Mouse (Mus musculus) kidney, adult 2 months (tissue): ENCODE measurements around the gene Cryga. TPM values are rescaled to one million over a fixed set of nuclear protein-coding genes. Genes with fewer than 3 reads are reported as not detected.

ENCODE experiments used
- DNase-seq: peaks from one replicate; pipeline ENCODE4 v3.0.0; 2021
- H3K27ac ChIP-seq: fragments of 200-500 bp; 2 replicates; pipeline ENCODE4 v1.5.1; 2012; ENCODE audit warnings: low read depth, low read length, control low read depth, inconsistent platforms; ENCODE audit not compliant: insufficient read depth
- H3K27me3 ChIP-seq: fragments of 200-500 bp; replicated peaks from 2 replicates; pipeline ENCODE4 v1.6.1; 2012; ENCODE audit warnings: mild to moderate bottlenecking, moderate library complexity, low read length, inconsistent platforms; ENCODE audit not compliant: control insufficient read depth, insufficient read depth
- H3K36me3 ChIP-seq: fragments of 200-500 bp; 2 replicates; pipeline ENCODE4 v1.6.1; 2012; ENCODE audit warnings: mild to moderate bottlenecking, moderate library complexity, low read length, inconsistent platforms; ENCODE audit not compliant: control insufficient read depth, insufficient read depth
- H3K4me1 ChIP-seq: fragments of 200-500 bp; 2 replicates; pipeline ENCODE4 v1.6.1; 2011; ENCODE audit warnings: low read length; ENCODE audit not compliant: control insufficient read depth, insufficient read depth
- H3K4me3 ChIP-seq: fragments of 200-500 bp; 2 replicates; pipeline ENCODE4 v1.5.1; 2011; ENCODE audit warnings: mild to moderate bottlenecking, low read depth, low read length, control low read depth; ENCODE audit not compliant: insufficient read depth
- CTCF ChIP-seq: fragments of 200-500 bp; conservative IDR thresholded peaks from 2 replicates; pipeline ENCODE4 v1.5.1; 2011; ENCODE audit warnings: low read depth, mild to moderate bottlenecking, control low read depth, low read length, moderate library complexity, mixed read lengths; ENCODE audit not compliant: insufficient read depth, insufficient read length
- POLR2A ChIP-seq: fragments of 200-500 bp; IDR thresholded peaks from one replicate; pipeline ENCODE4 v1.6.1; 2011; ENCODE audit warnings: low read depth, low read length, control low read depth
- WGBS: fragments of 180-500 bp; shearing (Covaris S2); methylation state at CpG from one replicate; pipeline ENCODE4 v1.1.7; 2018; 5-methylcytosine and 5-hydroxymethylcytosine counted together
- polyA plus RNA-seq: library from polyadenylated mRNA; depleted of rRNA; stranded (reverse); fragments of >200 nt; gene quantifications from 2 replicates; pipeline ENCODE4 v1.2.3, GENCODE M21; 2012; rRNA removed

Gene Cryga
- polyA plus RNA-seq = 5.9 and 6.4 TPM in 2 replicates

- no peak for DNase-seq
- H3K4me3 ChIP-seq = no peak within 1 kb of the TSS
- WGBS = 92% methylated on average over 11 of the region's 11 CpGs
- no peaks in the 10 kb centered on the region for H3K27me3 ChIP-seq
- TF ChIP-seq POLR2A (no peak), CTCF (no peak)
- no peaks in the 10 kb centered on the region for H3K36me3 ChIP-seq
- no peaks in the 10 kb centered on the region for H3K4me1 ChIP-seq
- no peak within 1 kb of the TSS for H3K27ac ChIP-seq
These were observed at the start of gene Cryga for GRCm38 (mm10) chr1:65103273-65103672. Gene Cryga, minus strand, starts transcription at chr1:65103373.

GRCm38 (mm10) chr1:65147971-65148370 is 44.8 kb upstream of the Cryga start:
- H3K4me3 ChIP-seq = no peak overlapping the region
- H3K27ac ChIP-seq = peak overlapping the region; percentile 95
- peaks cover 5% of the 10 kb centered on the region for H3K4me1 ChIP-seq
- no peaks in the 10 kb centered on the region for H3K27me3 ChIP-seq
- no peaks in the 10 kb centered on the region for H3K36me3 ChIP-seq
- TF ChIP-seq CTCF (no peak), POLR2A (no peak)
- WGBS = 46% methylated on average over 3 of the region's 3 CpGs
- DNase-seq = peak; percentile 40

- Histone ChIP-seq H3K4me1 (peaks cover 5% of the 10 kb centered on the region), H3K4me3 (no peak overlapping the region), H3K27me3 (no peaks in the 10 kb centered on the region), H3K27ac (peak overlapping the region; percentile 95), H3K36me3 (no peaks in the 10 kb centered on the region)
- WGBS = 69% methylated on average over 5 of the region's 5 CpGs
- DNase-seq = peak; percentile 76
- no peak for TF ChIP-seq POLR2A
- TF ChIP-seq CTCF = no peak
These were observed 44.2 kb upstream of the Cryga start for GRCm38 (mm10) chr1:65147326-65147725.

- WGBS = 36% methylated on average over 2 of the region's 2 CpGs
- H3K27ac ChIP-seq = peak overlapping the region; percentile 95
- TF ChIP-seq POLR2A = no peak
- no peak for TF ChIP-seq CTCF
These were observed 43.4 kb upstream of the Cryga start for GRCm38 (mm10) chr1:65146601-65147000.

GRCm38 (mm10) chr1:65144783-65145182 is 41.6 kb upstream of the Cryga start:
- H3K4me3 ChIP-seq = no peak overlapping the region
- no peaks in the 10 kb centered on the region for H3K27me3 ChIP-seq
- TF ChIP-seq POLR2A = no peak
- TF ChIP-seq CTCF = no peak
- 34% methylated on average over 2 of the region's 2 CpGs for WGBS
- H3K27ac ChIP-seq = no peak overlapping the region
- H3K36me3 ChIP-seq = no peaks in the 10 kb centered on the region
- peaks cover 5% of the 10 kb centered on the region for H3K4me1 ChIP-seq
- peak; percentile 68 for DNase-seq

More at GRCm38 (mm10) chr1:65146601-65147000, 43.4 kb upstream of the Cryga start:
- Histone ChIP-seq H3K27me3 (no peaks in the 10 kb centered on the region), H3K4me3 (no peak overlapping the region), H3K4me1 (peaks cover 5% of the 10 kb centered on the region), H3K36me3 (no peaks in the 10 kb centered on the region)
- DNase-seq = peak; percentile 31

GRCm38 (mm10) chr1:65137560-65137959 is 34.4 kb upstream of the Cryga start:
- H3K27me3 ChIP-seq = no peaks in the 10 kb centered on the region
- no peaks in the 10 kb centered on the region for H3K36me3 ChIP-seq
- TF ChIP-seq POLR2A (no peak), CTCF (no peak)
- no peak for DNase-seq
- H3K4me3 ChIP-seq = no peak overlapping the region
- 69% methylated on average over 6 of the region's 6 CpGs for WGBS
- no peak overlapping the region for H3K27ac ChIP-seq
- H3K4me1 ChIP-seq = peaks cover 2% of the 10 kb centered on the region; the same call in 1 of the 2 replicates

GRCm38 (mm10) chr1:65132833-65133232 is 29.7 kb upstream of the Cryga start:
- no peak for DNase-seq
- H3K4me1 ChIP-seq = peaks cover 8% of the 10 kb centered on the region; the same call in 1 of the 2 replicates
- WGBS = 84% methylated on average over 1 of the region's 1 CpGs
- no peaks in the 10 kb centered on the region for H3K36me3 ChIP-seq
- no peak for TF ChIP-seq CTCF
- no peak for TF ChIP-seq POLR2A
- H3K27ac ChIP-seq = no peak overlapping the region
- H3K27me3 ChIP-seq = no peaks in the 10 kb centered on the region
- no peak overlapping the region for H3K4me3 ChIP-seq
